Mouse (Mus musculus) lung, embryonic 16.5 days (tissue): ENCODE data around the gene Apba2. TPM values are rescaled to one million over a fixed set of nuclear protein-coding genes. Genes with fewer than 3 reads are reported as not detected.

Experiments
- ATAC-seq: fragments of 200-750 bp; cut with Nextera tagmentation; 2 replicates; pipeline ENCODE4 v1.8.0; 2017; ENCODE audit warnings: low read depth, mild to moderate bottlenecking, moderate library complexity
- H3K27ac ChIP-seq: fragments of 300-500 bp; sonication (generic); 2 replicates; pipeline ENCODE4 v1.5.1; 2014; ENCODE audit warnings: mild to moderate bottlenecking, control low read depth, low read length
- H3K27me3 ChIP-seq: fragments of 300-500 bp; sonication (generic); 2 replicates; pipeline ENCODE4 v1.6.1; 2014; ENCODE audit warnings: low read depth, low read length, mixed read lengths; ENCODE audit not compliant: control insufficient read depth, insufficient read depth
- H3K36me3 ChIP-seq: fragments of 300-500 bp; sonication (generic); 2 replicates; pipeline ENCODE4 v1.6.1; 2014; ENCODE audit warnings: low read length; ENCODE audit not compliant: control insufficient read depth, insufficient read depth
- H3K4me1 ChIP-seq: fragments of 300-500 bp; sonication (generic); replicated peaks from 2 replicates; pipeline ENCODE4 v1.6.1; 2014; ENCODE audit warnings: low read length, mixed read lengths; ENCODE audit not compliant: control insufficient read depth, insufficient read depth
- H3K4me2 ChIP-seq: fragments of 300-500 bp; sonication (generic); 2 replicates; pipeline ENCODE4 v1.6.1; 2014; ENCODE audit warnings: low read depth, low read length, control low read depth
- H3K4me3 ChIP-seq: fragments of 300-500 bp; sonication (generic); 2 replicates; pipeline ENCODE4 v1.5.1; 2014; ENCODE audit warnings: mild to moderate bottlenecking, low read length, control low read depth
- H3K9ac ChIP-seq: fragments of 300-500 bp; sonication (generic); 2 replicates; pipeline ENCODE4 v1.6.1; 2014; ENCODE audit warnings: low read length, control low read depth
- H3K9me3 ChIP-seq: fragments of 300-500 bp; sonication (generic); 2 replicates; pipeline ENCODE4 v1.6.1; 2016; ENCODE audit warnings: low read length; ENCODE audit not compliant: control insufficient read depth
- WGBS: fragments of 180-500 bp; shearing (Covaris S2); extraction: QIAGEN DNeasy Blood & Tissue Kit; methylation state at CpG from one replicate; pipeline ENCODE4 v1.1.7; 2014; 5-methylcytosine and 5-hydroxymethylcytosine counted together
- polyA plus RNA-seq: library from polyadenylated mRNA; unstranded; fragments of >200 nt; fragmentation: Nextera tagmentation; extraction: Ambion mirVana; gene quantifications from 2 replicates; pipeline ENCODE4 v1.2.1, GENCODE M21; 2015

Gene Apba2
- polyA plus RNA-seq, 1 experiment from 2014 or later, result 1.5 TPM

- Histone ChIP-seq H3K27me3 (no peaks in the 10 kb centered on the region), H3K4me2 (no peak overlapping the region), H3K9me3 (no peaks in the 10 kb centered on the region), H3K36me3 (no peaks in the 10 kb centered on the region), H3K27ac (no peak overlapping the region), H3K4me1 (no peaks in the 10 kb centered on the region), H3K9ac (no peak overlapping the region), H3K4me3 (no peak overlapping the region)
- ATAC-seq, result no peak
- WGBS, result 67% methylated on average over 4 of the region's 4 CpGs
Observed at GRCm38 (mm10) chr7:64519091-64519490, 17.6 kb downstream of the Apba2 start.

DNA sequence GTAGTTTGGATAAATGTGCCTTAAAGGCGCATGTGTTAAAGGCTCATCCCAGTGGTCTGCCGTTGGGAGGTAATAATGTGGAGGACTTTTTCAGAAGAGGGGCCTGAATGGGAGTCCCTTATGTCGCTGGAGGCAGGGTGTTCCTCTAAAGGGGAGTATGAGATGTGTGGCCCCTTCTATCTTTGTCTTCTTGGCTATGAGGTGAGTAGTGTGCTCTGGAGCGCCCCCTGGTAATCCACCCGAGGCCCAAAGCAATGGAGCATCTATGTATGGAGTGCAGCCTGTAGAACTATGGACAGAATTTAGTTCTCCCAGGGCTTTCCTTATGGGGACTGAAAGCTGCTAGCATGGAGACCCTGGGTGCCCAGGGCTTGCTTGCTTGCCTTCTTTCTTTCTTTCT is 18.0 kb downstream of the Apba2 start:
- H3K27me3 ChIP-seq, result no peaks in the 10 kb centered on the region
- no peak overlapping the region for H3K4me3 ChIP-seq
- H3K27ac ChIP-seq, result no peak overlapping the region
- no peak overlapping the region for H3K4me2 ChIP-seq
- WGBS, result 59% methylated on average over 5 of the region's 5 CpGs
- H3K4me1 ChIP-seq, result no peaks in the 10 kb centered on the region
- no peak overlapping the region for H3K9ac ChIP-seq
- no peaks in the 10 kb centered on the region for H3K9me3 ChIP-seq
- ATAC-seq, result no peak
- no peaks in the 10 kb centered on the region for H3K36me3 ChIP-seq

GRCm38 (mm10) chr7:64521695-64522408 is 20.3 kb downstream of the Apba2 start:
- Histone ChIP-seq H3K4me2 (no peak overlapping the region), H3K36me3 (no peaks in the 10 kb centered on the region), H3K9me3 (no peaks in the 10 kb centered on the region), H3K9ac (no peak overlapping the region), H3K27ac (no peak overlapping the region), H3K4me3 (no peak overlapping the region), H3K27me3 (no peaks in the 10 kb centered on the region), H3K4me1 (no peaks in the 10 kb centered on the region)
- no peak for ATAC-seq
- 81% methylated on average over 5 of the region's 5 CpGs for WGBS

DNA sequence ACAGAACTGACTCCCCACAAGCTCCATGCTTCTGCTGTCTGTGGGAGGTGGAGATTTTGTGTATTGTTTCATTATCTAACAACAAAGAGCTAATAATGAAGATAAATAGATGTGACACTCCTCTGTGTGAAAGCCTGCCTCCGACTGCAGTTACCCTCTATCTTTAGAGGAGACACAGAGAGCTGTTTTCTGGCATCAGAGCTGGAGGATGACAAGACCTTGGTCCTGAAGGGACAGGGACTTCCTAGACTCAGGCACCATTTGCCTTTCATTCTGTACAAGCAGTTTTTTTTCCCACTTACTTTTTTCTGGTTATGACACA is 20.9 kb downstream of the Apba2 start:
- no peaks in the 10 kb centered on the region for H3K9me3 ChIP-seq
- no peak for ATAC-seq
- no peak overlapping the region for H3K4me2 ChIP-seq
- no peak overlapping the region for H3K27ac ChIP-seq
- WGBS, result 21% methylated on average over 1 of the region's 1 CpGs
- H3K4me3 ChIP-seq, result no peak overlapping the region
- no peaks in the 10 kb centered on the region for H3K4me1 ChIP-seq
- no peaks in the 10 kb centered on the region for H3K27me3 ChIP-seq
- H3K9ac ChIP-seq, result no peak overlapping the region
- no peaks in the 10 kb centered on the region for H3K36me3 ChIP-seq

GRCm38 (mm10) chr7:64531297-64531696 is 29.8 kb downstream of the Apba2 start:
- H3K9me3 ChIP-seq, result no peaks in the 10 kb centered on the region
- 89% methylated on average over 1 of the region's 1 CpGs for WGBS
- ATAC-seq, result no peak

DNA sequence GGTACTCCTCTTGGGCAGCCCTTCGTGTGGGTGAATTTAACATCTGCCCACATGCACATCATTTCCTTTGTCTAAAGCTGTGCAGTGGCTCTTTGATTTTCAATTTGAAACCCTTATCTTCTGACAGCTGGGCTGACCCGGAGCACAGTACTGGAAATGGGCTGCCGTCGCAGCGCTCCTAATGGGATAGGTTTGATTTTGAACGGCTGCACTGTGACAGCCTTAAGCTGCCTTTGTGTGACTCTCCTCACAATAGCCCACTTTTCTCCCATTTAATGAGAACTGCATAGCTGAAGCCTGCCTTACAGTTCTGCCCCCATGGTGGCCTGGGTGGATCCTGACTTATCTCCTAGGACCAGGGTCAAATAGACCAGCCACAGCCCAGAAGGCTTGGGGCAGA is 31.9 kb downstream of the Apba2 start:
- H3K4me3 ChIP-seq, result no peak overlapping the region
- H3K4me1 ChIP-seq, result no peaks in the 10 kb centered on the region
- no peaks in the 10 kb centered on the region for H3K27me3 ChIP-seq
- H3K27ac ChIP-seq, result no peak overlapping the region
- H3K4me2 ChIP-seq, result no peak overlapping the region
- ATAC-seq, result no peak
- H3K9me3 ChIP-seq, result no peaks in the 10 kb centered on the region
- no peak overlapping the region for H3K9ac ChIP-seq
- 60% methylated on average over 6 of the region's 6 CpGs for WGBS
- H3K36me3 ChIP-seq, result no peaks in the 10 kb centered on the region

More at GRCm38 (mm10) chr7:64531297-64531696, 29.8 kb downstream of the Apba2 start:
- Histone ChIP-seq H3K4me3 (no peak overlapping the region), H3K27me3 (no peaks in the 10 kb centered on the region), H3K36me3 (no peaks in the 10 kb centered on the region), H3K4me2 (no peak overlapping the region), H3K9ac (no peak overlapping the region), H3K4me1 (no peaks in the 10 kb centered on the region), H3K27ac (no peak overlapping the region)

DNA sequence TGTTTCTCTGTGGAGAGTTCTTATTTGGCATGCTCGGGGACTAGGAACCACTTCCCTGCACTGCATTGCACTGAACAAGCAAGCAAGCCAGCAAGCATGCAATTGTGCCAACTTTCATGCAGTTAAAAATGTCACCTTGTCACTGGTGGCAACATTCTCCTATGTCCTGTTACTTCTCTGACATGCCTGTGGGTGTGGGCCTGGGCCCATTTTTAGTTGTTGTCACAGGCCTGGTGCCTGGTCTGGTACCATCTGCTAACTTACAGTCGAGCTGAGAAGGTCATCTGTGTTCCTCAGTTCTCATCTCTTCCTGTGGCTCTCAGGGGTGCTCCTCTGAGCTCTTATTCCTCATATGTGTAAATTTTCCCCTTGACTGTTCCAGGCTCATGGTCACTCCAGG is 33.8 kb downstream of the Apba2 start:
- Histone ChIP-seq H3K4me1 (no peaks in the 10 kb centered on the region), H3K9me3 (no peaks in the 10 kb centered on the region), H3K9ac (no peak overlapping the region), H3K36me3 (no peaks in the 10 kb centered on the region), H3K4me3 (no peak overlapping the region), H3K4me2 (no peak overlapping the region), H3K27me3 (no peaks in the 10 kb centered on the region), H3K27ac (no peak overlapping the region)
- 63% methylated on average over 2 of the region's 2 CpGs for WGBS
- ATAC-seq, result no peak

DNA sequence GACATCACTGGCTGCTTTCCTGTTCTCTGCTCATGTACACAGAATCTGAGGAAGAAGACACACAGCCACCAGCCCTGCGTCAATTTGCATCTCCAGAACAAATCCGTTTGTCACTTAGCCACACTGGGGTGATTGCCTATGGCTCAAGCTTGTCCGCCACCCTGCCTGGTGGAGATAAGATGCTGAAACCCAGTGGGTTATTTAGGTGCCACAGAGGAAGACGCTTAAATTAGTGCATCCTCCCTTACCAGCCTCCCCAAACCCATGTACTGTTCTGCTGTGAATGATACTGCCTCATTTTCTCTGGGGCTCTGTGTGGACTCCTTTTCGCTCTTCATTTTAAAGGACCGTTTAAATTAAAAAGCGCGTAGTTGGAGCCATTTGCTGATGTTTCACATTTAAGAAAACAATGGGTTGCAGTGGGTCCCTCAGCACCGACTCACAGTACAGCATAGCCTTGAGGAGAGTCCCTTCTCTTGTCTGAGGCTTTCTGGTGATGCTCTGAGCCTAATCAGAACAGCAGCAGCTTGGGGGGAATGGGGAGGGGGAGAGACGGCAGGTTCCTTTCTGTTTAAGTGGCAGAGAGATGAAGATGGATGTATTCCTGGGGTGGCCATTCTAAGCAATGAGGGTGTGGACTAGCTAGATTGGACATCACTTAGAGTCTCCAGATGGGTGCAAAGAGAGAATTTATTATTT is 38.1 kb downstream of the Apba2 start:
- Histone ChIP-seq H3K27me3 (no peaks in the 10 kb centered on the region), H3K9me3 (no peaks in the 10 kb centered on the region), H3K4me1 (no peaks in the 10 kb centered on the region), H3K9ac (no peak overlapping the region), H3K4me3 (no peak overlapping the region), H3K4me2 (no peak overlapping the region), H3K36me3 (no peaks in the 10 kb centered on the region), H3K27ac (no peak overlapping the region)
- WGBS, result 53% methylated on average over 10 of the region's 10 CpGs
- no peak for ATAC-seq

DNA sequence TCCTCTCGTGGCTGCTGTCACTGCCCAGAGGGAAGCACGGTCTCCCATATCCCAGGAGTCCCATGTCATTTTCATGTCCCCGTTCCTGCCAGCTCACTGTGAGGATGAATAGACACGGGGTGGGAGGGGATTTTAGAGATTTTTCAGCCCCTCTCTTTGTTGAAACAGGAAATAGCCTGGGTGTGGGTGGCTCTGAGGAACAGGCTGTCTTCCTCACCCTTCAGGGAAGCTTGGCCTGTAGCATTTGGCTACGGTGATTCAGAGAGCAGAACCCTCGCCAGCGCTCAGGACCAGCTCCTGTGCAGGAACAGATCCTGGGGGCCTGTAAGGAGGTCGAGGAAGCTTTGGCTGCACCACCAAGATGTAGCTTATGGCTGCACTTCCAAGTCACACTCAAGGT is 45.3 kb downstream of the Apba2 start:
- Histone ChIP-seq H3K27me3 (no peaks in the 10 kb centered on the region), H3K4me1 (0 out of 2 replicates have a peak, but pooled peaks cover 2% of the 10 kb centered on the region), H3K9ac (no peak overlapping the region), H3K9me3 (no peaks in the 10 kb centered on the region), H3K4me2 (no peak overlapping the region), H3K36me3 (no peaks in the 10 kb centered on the region), H3K27ac (no peak overlapping the region), H3K4me3 (no peak overlapping the region)
- 54% methylated on average over 8 of the region's 8 CpGs for WGBS
- ATAC-seq, result no peak
